Mouse (Mus musculus) G1E (cell line): Measurements from ENCODE around the gene Lsamp.

Experiments
- CTCF ChIP-seq: IDR thresholded peaks from 2 replicates; pipeline ENCODE4 v1.5.1; 2012; ENCODE audit warnings: low read depth, low read length, inconsistent platforms, mixed read lengths
- GATA1 ChIP-seq: IDR thresholded peaks from 2 replicates; pipeline ENCODE4 v1.6.1; 2012; ENCODE audit warnings: borderline replicate concordance, low read length, inconsistent platforms, mixed read lengths
- GATA2 ChIP-seq: IDR thresholded peaks from 2 replicates; pipeline ENCODE4 v1.6.1; 2012; ENCODE audit warnings: low read depth, low read length, inconsistent platforms, borderline replicate concordance

- TF ChIP-seq CTCF (no peak), GATA2 (no peak), GATA1 (no peak)
These were observed 2047.9 kb downstream of the Lsamp start for GRCm38 (mm10) chr16:42032030-42032429.
